ENCODE assay signal across 24 mouse cellular contexts in genomic region chr13:58797386-58797785, GRCm38 (mm10). TPM values are rescaled to one million over a fixed set of nuclear protein-coding genes. Genes with fewer than 3 reads are reported as not detected.
DNase-seq lines count a peak whose midpoint lies in the region; TF ChIP-seq lines count a peak whose summit lies in the region.
"Had no signal": no experiment of that assay in that cellular context is flagged by ENCODE, and none has a peak within 500 bp of the region (broad histone marks: within the 10 kb centered on the region; RNA-seq: fewer than 3 reads in every experiment).

No protein-coding gene starts in this region.

- H3K4me1 ChIP-seq in E14TG2a.4 (replicated peaks; ENCODE audit: low read depth, low read length): peaks cover 9% of the 10 kb centered on the region; the same call in 1 of the 2 replicates
- H3K4me1 ChIP-seq: embryonic facial prominence, embryonic 12.5 days; embryonic facial prominence, embryonic 15.5 days; heart, embryonic 10.5 days; heart, embryonic 13.5 days; hindbrain, embryonic 12.5 days; hindbrain, embryonic 15.5 days had no signal

- DNase-seq in heart, adult 11 months: peak; percentile 76
- DNase-seq in heart, postnatal 14 days: no peak
- DNase-seq in R1 (ENCODE audit: low read depth, low spot score): peak; percentile 94
- no peak for DNase-seq in urinary bladder, adult 18-20 months (ENCODE audit: low spot score in 2 of 2)
- DNase-seq in Muller cell, postnatal 12 days (ENCODE audit: inconsistent ontology term): no peak
- DNase-seq: adrenal gland, adult 2 months; adrenal gland, postnatal 14 days; cerebellum, adult 11 months; cerebellum, adult 2 months; cerebellum, adult 9-11 months; cerebellum, postnatal 25 days; forebrain, postnatal 0 days; gastrocnemius, postnatal 25 days; heart, adult 2 months had no signal

- H3K36me3 ChIP-seq in E14TG2a.4 (ENCODE audit: insufficient read depth, low read length): no peaks in the 10 kb centered on the region
- H3K36me3 ChIP-seq: embryonic facial prominence, embryonic 12.5 days; embryonic facial prominence, embryonic 15.5 days; heart, embryonic 10.5 days; heart, embryonic 13.5 days; hindbrain, embryonic 12.5 days; hindbrain, embryonic 15.5 days had no signal

- no peak for TF ChIP-seq CTCF in E14TG2a.4 (conservative IDR thresholded peaks at IDR 0.05; ENCODE audit: low read length)

- peaks cover 42% of the 10 kb centered on the region for H3K9me3 ChIP-seq in E14TG2a.4 (ENCODE audit: low read length)
- H3K9me3 ChIP-seq: embryonic facial prominence, embryonic 15.5 days; heart, embryonic 10.5 days; hindbrain, embryonic 12.5 days; hindbrain, embryonic 15.5 days had no signal

- H3K27me3 ChIP-seq in E14TG2a.4 (ENCODE audit: insufficient read depth, low read length): no peaks in the 10 kb centered on the region
- H3K27me3 ChIP-seq: embryonic facial prominence, embryonic 12.5 days; embryonic facial prominence, embryonic 15.5 days; hindbrain, embryonic 12.5 days; hindbrain, embryonic 15.5 days; Patski had no signal

- intact Hi-C loops in heart, postnatal 14 days (cut with DNase I): no loop called here

- 0 out of 2 replicates have a peak overlapping the region, but pooled peaks have one; percentile 10 for H3K4me3 ChIP-seq in E14TG2a.4 (replicated peaks; ENCODE audit: low read length)
- H3K4me3 ChIP-seq: embryonic facial prominence, embryonic 12.5 days; embryonic facial prominence, embryonic 15.5 days; heart, adult 2 months; heart, embryonic 10.5 days; heart, embryonic 13.5 days; hindbrain, embryonic 12.5 days; hindbrain, embryonic 15.5 days had no signal

RNA-seq across cellular contexts. Expression of gene Ntrk2, which starts 9.0 kb away (rescaled TPM):
- 1 to 10 TPM; 1.4 to 2.8 TPM for total RNA-seq in heart, postnatal 14 days (2021)
- total RNA-seq: common myeloid progenitor, adult 5-6 weeks; hematopoietic stem cell, adult 5-6 weeks had no signal

Comparison
In these comparisons a context has a peak if more than half of its experiments do, and no peak if none do; other contexts are left out.
1. DNase-seq: peak in heart, adult 11 months (single experiment) and R1 (single experiment); none in heart, postnatal 14 days (0 of 2), urinary bladder, adult 18-20 months (0 of 2) and Muller cell, postnatal 12 days (single experiment).